Mouse (Mus musculus) bone marrow, adult 2 months (tissue): Measurements from ENCODE around the gene Ccdc77. TPM values are rescaled to one million over a fixed set of nuclear protein-coding genes. Genes with fewer than 3 reads are reported as not detected.

ENCODE experiments used
- H3K27ac ChIP-seq: fragments of 200-500 bp; 2 replicates; pipeline ENCODE4 v1.5.1; 2012; ENCODE audit warnings: low read depth, mild to moderate bottlenecking, control low read depth, inconsistent platforms, low read length; ENCODE audit not compliant: control insufficient read depth, poor library complexity, insufficient read depth
- H3K4me1 ChIP-seq: fragments of 200-500 bp; 2 replicates; pipeline ENCODE4 v1.6.1; 2011; ENCODE audit warnings: low read length; ENCODE audit not compliant: control insufficient read depth, insufficient read depth
- H3K4me3 ChIP-seq: fragments of 200-500 bp; replicated peaks from 2 replicates; pipeline ENCODE3; 2011; ENCODE audit warnings: mild to moderate bottlenecking, low read depth, low read length, control low read depth; ENCODE audit not compliant: control insufficient read depth
- CTCF ChIP-seq: fragments of 200-500 bp; IDR thresholded peaks from 2 replicates; pipeline ENCODE4 v1.5.1; 2011; ENCODE audit warnings: low read length, control low read depth; ENCODE audit not compliant: control insufficient read depth, insufficient read depth
- POLR2A ChIP-seq: fragments of 200-500 bp; IDR thresholded peaks from 2 replicates; pipeline ENCODE4 v1.6.1; 2011; ENCODE audit warnings: low read depth, mild to moderate bottlenecking, control low read depth, low read length, borderline replicate concordance; ENCODE audit not compliant: control insufficient read depth
- WGBS: fragments of 180-500 bp; shearing (Covaris S2); methylation state at CpG from one replicate; pipeline ENCODE4 v1.1.7; 2018; 5-methylcytosine and 5-hydroxymethylcytosine counted together
- polyA plus RNA-seq: library from polyadenylated mRNA; stranded (reverse); fragments of >200 nt; gene quantifications from 2 replicates; pipeline ENCODE4 v1.2.4, GENCODE M21; 2011; ENCODE audit warnings: low replicate concordance; ENCODE audit not compliant: missing spikeins, insufficient read depth, insufficient read length

Gene Ccdc77
- polyA plus RNA-seq = 9.7 and 15.7 TPM in 2 replicates

GRCm38 (mm10) chr6:120363688-120364522 lies at the start of gene Ccdc77, which contains the start of gene Kdm5a:
TSS of gene Ccdc77 (minus strand) at chr6:120364374.
TSS of gene Kdm5a (plus strand) at chr6:120364124.
- Histone ChIP-seq H3K27ac (peak within 1 kb of the TSS; percentile 91), H3K4me3 (peak within 1 kb of the TSS; percentile 67), H3K4me1 (no peaks in the 10 kb centered on the region; the same call in 1 of the 2 replicates)
- WGBS = under 1% methylated on average over 71 of the region's 71 CpGs
- TF ChIP-seq CTCF = peak; percentile 0; the same call in 1 of the 2 replicates
- peak; percentile 92; the same call in 1 of the 2 replicates for TF ChIP-seq POLR2A

DNA sequence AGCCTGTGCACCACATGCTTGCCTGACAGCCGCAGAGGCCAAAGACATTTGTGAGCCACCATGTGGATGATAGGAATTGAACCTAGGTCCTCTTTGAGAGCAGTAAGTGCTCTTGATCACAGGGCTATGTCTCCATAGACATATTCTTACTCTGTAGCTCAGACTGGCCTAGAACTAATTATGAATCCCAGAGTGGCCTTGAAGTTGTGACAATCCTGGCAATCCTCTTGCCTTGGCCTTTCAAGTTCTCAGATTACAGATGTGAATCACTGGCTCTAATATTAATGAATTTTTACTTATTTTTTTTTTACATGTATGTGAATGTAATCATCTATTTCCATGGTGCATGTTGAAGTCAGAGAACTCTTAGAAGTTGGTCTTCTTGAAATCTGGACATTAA lies 39.8 kb upstream of the Ccdc77 start:
- Histone ChIP-seq H3K4me1 (no peaks in the 10 kb centered on the region), H3K27ac (no peak overlapping the region), H3K4me3 (no peak overlapping the region)
- TF ChIP-seq CTCF (no peak), POLR2A (no peak)
- WGBS = 96% methylated on average over 1 of the region's 1 CpGs

DNA sequence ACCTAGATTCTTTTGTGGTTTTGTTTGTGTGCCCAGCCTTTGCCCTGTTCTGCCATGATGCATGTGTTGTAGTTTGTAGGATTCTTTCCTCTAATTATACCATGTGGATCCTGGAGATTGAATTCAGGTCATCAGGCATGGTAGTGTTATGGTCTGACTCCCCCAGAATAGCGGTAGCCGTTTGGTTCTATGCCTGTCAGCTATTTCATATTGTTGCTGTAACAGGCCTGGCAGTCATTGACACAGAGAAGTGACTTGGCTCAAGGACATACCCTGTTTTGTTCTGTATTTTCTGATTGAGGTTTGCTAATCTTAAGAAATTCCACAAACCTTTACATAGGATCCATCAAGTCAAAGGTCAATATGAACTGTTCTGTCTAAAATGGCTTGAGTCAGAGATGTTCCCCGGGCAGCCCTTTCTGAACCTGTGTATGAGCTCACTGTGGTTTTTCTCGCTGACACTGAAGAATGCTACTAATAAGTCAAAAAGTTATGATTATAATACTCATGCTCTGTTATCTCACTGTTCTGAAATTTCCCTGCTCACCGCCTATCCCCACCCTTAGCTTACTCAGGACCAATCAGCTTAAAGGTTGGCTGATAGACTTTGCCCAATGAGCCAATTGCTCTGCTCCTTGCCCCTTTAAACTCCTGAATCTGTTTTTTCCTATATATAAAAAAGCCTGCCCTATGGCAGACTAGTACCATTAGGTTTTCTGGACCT lies 31.6 kb upstream of the Ccdc77 start:
- TF ChIP-seq POLR2A (no peak), CTCF (no peak)
- H3K27ac ChIP-seq = no peak overlapping the region
- no peak overlapping the region for H3K4me3 ChIP-seq
- H3K4me1 ChIP-seq = no peaks in the 10 kb centered on the region
- 88% methylated on average over 5 of the region's 5 CpGs for WGBS

DNA sequence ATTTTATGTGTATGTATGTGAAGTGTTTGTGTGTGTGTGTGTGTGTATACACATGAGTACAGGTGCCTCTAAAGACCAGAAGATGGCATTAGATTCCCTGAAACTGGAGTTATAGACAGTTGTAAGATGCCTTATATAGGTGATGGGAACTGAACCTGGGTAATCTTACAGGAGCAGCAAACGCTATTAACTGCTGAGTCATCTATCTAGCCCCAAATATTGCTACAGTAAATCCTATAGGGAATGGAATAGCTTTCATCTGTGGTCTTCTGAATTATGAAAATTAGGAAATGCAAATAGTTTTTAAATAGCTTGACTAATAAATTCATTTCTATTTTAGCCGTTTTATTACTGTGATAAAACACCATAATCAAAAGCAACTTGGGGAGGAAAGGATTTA lies 28.6 kb upstream of the Ccdc77 start:
- no peak for TF ChIP-seq CTCF
- no peak for TF ChIP-seq POLR2A
- Histone ChIP-seq H3K4me3 (no peak overlapping the region), H3K27ac (no peak overlapping the region), H3K4me1 (no peaks in the 10 kb centered on the region)
- WGBS = 85% methylated on average over 2 of the region's 2 CpGs

DNA sequence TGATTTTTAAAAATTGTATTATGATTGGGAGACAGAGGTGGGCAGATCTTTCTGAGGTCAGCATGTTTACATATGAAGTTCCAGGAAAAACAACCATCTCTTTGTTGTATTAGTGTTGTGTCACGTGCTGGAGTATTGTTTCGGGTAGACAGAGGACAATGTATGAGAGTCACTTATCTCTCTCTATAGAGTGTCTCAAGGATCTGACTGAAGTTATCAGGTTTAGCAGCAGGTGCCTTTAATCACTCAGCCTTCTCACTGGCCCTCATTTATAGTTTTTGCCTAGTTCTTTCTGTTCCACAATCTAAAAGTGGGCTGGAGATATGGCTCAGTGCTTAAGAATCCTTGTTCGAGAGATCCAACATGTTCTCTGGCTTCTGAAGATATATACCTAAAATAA lies 25.9 kb upstream of the Ccdc77 start:
- 72% methylated on average over 3 of the region's 3 CpGs for WGBS
- TF ChIP-seq CTCF (no peak), POLR2A (no peak)
- no peaks in the 10 kb centered on the region for H3K4me1 ChIP-seq
- no peak overlapping the region for H3K27ac ChIP-seq
- no peak overlapping the region for H3K4me3 ChIP-seq

DNA sequence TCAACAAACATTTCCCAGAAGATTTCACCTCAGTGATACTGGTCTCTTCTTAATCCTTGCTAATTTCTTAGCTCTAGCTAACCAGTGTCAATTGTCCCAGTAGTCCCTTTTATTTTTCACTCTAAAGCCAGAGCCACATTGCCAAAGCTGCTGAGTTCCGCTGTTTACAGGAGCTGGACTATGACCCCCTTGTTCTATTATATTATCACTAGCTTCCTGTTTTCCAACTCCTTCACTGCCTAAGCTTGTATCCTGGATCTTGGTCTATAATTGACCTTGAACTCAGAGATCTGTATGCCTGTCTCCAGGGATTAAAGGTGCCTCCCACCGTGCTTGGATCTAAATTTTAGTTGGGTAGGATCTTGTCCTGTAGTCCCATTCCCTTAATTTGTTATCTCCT lies 12.6 kb upstream of the Ccdc77 start:
- WGBS = 93% methylated on average over 2 of the region's 2 CpGs
- H3K4me3 ChIP-seq = no peak overlapping the region
- no peaks in the 10 kb centered on the region for H3K4me1 ChIP-seq
- H3K27ac ChIP-seq = no peak overlapping the region
- no peak for TF ChIP-seq CTCF
- no peak for TF ChIP-seq POLR2A

DNA sequence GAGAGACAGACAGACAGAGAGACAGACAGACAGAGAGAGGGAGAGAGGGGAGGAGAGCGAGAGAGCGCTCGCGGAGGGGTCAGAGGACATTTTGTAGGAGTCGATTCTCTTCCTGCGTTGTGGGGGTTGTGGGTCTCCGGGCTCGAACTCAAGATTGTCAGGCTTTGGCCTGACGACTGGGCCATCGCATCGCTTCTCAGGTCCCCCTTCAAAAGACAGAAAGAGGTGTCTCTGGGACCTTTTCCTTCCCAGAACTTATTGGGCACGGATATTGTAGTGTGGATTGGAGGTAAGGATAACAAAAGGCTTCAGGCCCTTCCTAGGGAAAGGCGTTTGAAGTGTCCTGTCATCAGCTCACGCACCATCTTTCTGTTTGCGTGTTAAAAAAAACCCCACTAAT lies 877 bp upstream of the Ccdc77 start:
- H3K27ac ChIP-seq = peak overlapping the region; percentile 91
- WGBS = 3% methylated on average over 15 of the region's 15 CpGs
- TF ChIP-seq CTCF (no peak), POLR2A (no peak)
- peak overlapping the region; percentile 67 for H3K4me3 ChIP-seq
- H3K4me1 ChIP-seq = no peaks in the 10 kb centered on the region; the same call in 1 of the 2 replicates

DNA sequence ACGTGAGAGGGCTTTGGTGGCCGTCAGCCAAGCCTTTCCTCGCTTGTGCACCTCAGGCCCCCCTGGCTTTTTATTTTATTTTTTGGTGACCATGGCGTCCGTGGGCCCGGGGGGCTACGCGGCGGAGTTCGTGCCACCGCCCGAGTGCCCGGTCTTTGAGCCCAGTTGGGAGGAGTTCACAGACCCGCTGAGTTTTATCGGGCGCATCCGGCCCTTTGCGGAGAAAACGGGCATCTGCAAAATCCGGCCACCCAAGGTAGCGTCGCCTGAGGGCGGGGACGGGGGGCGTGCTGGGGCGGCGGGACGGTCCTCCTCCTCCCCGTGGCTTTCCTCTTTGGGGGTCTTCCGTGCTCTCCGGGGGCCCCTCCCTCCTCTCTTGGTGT lies 340 bp upstream of the Ccdc77 start:
- Histone ChIP-seq H3K4me1 (no peaks in the 10 kb centered on the region; the same call in 1 of the 2 replicates), H3K27ac (peak overlapping the region; percentile 91), H3K4me3 (peak overlapping the region; percentile 67)
- under 1% methylated on average over 31 of the region's 31 CpGs for WGBS
- TF ChIP-seq CTCF (no peak), POLR2A (no peak)
